Mouse (Mus musculus) embryonic facial prominence, embryonic 14.5 days (tissue): ENCODE measurements around the gene Stk11. TPM values are rescaled to one million over a fixed set of nuclear protein-coding genes. Genes with fewer than 3 reads are reported as not detected.

Experiments used
- ATAC-seq: fragments of 200-750 bp; cut with Nextera tagmentation; 2 replicates; pipeline ENCODE4 v1.8.0; 2017; ENCODE audit warnings: low read depth, moderate number of reproducible peaks, moderate TSS enrichment
- DNase-seq: peaks from one replicate; pipeline ENCODE4 v3.0.0-alpha.2; 2015; ENCODE audit warnings: low spot score
- H3K27ac ChIP-seq: fragments of 300-500 bp; sonication (generic); replicated peaks from 2 replicates; pipeline ENCODE4 v1.5.1; 2014; ENCODE audit warnings: low read depth, mild to moderate bottlenecking, low read length, moderate library complexity
- H3K27me3 ChIP-seq: fragments of 300-500 bp; sonication (generic); replicated peaks from 2 replicates; pipeline ENCODE4 v1.6.1; 2014; ENCODE audit warnings: low read length; ENCODE audit not compliant: control insufficient read depth, insufficient read depth
- H3K36me3 ChIP-seq: fragments of 300-500 bp; sonication (generic); 2 replicates; pipeline ENCODE4 v1.6.1; 2014; ENCODE audit warnings: low read length, mixed read lengths; ENCODE audit not compliant: control insufficient read depth, insufficient read depth
- H3K4me1 ChIP-seq: fragments of 300-500 bp; sonication (generic); 2 replicates; pipeline ENCODE4 v1.6.1; 2014; ENCODE audit warnings: antibody characterized with exemption, low read length; ENCODE audit not compliant: control insufficient read depth, insufficient read depth
- H3K4me2 ChIP-seq: fragments of 300-500 bp; sonication (generic); 2 replicates; pipeline ENCODE4 v1.6.1; 2014; ENCODE audit warnings: low read depth, mild to moderate bottlenecking, low read length, moderate library complexity, mixed read lengths
- H3K4me3 ChIP-seq: fragments of 300-500 bp; sonication (generic); 2 replicates; pipeline ENCODE4 v1.5.1; 2014; ENCODE audit warnings: low read depth, mild to moderate bottlenecking, low read length
- H3K9ac ChIP-seq: fragments of 300-500 bp; sonication (generic); 2 replicates; pipeline ENCODE4 v1.6.1; 2014; ENCODE audit warnings: low read depth, mild to moderate bottlenecking, low read length, moderate library complexity, mixed read lengths
- H3K9me3 ChIP-seq: fragments of 300-500 bp; sonication (generic); 2 replicates; pipeline ENCODE4 v1.6.1; 2016; ENCODE audit warnings: low read length; ENCODE audit not compliant: control insufficient read depth
- WGBS: fragments of 180-500 bp; shearing (Covaris S2); extraction: QIAGEN DNeasy Blood & Tissue Kit; methylation state at CpG from one replicate; pipeline ENCODE4 v1.1.7; 2014; 5-methylcytosine and 5-hydroxymethylcytosine counted together
- polyA plus RNA-seq: library from polyadenylated mRNA; unstranded; fragments of >200 nt; fragmentation: Nextera tagmentation; extraction: Ambion mirVana; gene quantifications from 2 replicates; pipeline ENCODE4 v1.2.1, GENCODE M21; 2014

Gene Stk11
- polyA plus RNA-seq, 1 experiment from 2014 or later = 32.6 TPM

DNA sequence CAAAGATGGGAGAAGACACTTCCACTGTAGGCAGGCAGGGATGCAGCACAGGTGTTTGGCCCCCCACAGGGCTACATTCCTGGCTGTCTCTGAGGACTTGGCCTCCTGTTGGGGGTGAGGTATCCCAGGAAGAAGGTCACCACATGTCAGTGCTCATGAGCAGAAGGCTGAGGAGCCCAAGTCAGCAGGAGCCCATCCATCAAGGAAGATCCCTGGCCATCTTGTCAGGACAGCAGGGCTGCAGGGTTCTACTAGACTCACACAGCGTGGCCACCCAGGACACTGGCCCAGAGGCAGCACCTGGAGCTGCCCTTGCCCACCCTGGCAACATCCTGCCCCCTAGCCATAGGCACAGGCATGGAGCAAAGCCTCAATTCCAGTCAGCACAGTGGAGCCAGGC lies 39.7 kb upstream of the Stk11 start:
- DNase-seq (no peak), ATAC-seq (no peak)
- Histone ChIP-seq H3K9me3 (no peaks in the 10 kb centered on the region), H3K4me3 (no peak overlapping the region), H3K36me3 (peaks cover 27% of the 10 kb centered on the region), H3K4me2 (no peak overlapping the region), H3K4me1 (peaks cover 24% of the 10 kb centered on the region), H3K27me3 (no peaks in the 10 kb centered on the region), H3K9ac (no peak overlapping the region), H3K27ac (peak overlapping the region; percentile 55; the same call in 1 of the 2 replicates)
- WGBS = 60% methylated on average over 1 of the region's 1 CpGs

GRCm38 (mm10) chr10:80076386-80076785 lies 39.2 kb upstream of the Stk11 start:
- Histone ChIP-seq H3K4me3 (no peak overlapping the region), H3K27me3 (no peaks in the 10 kb centered on the region), H3K4me1 (peaks cover 22% of the 10 kb centered on the region), H3K27ac (no peak overlapping the region), H3K4me2 (no peak overlapping the region), H3K9me3 (no peaks in the 10 kb centered on the region), H3K9ac (no peak overlapping the region), H3K36me3 (peaks cover 31% of the 10 kb centered on the region)
- DNase-seq (no peak), ATAC-seq (no peak)
- WGBS = 97% methylated on average over 4 of the region's 4 CpGs

DNA sequence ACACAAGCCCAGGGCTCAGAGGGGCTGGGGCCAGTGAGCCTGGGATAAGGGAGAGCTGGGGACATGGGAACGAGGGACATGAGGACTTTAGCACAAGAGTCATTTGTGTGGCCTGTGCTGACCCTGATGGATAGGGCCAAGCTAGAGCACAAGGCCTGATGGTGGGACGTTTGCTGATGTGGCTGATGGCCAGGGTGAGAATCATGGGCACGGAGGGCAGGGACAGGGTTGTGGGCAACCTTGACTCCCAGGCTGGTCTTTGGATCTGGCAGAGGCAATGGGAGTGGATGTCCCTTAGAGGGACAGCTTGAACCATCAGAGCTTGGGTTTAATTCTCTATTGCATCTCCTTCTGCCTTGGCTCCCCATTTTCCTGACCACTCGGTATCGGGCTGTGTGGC lies 38.3 kb upstream of the Stk11 start:
- Histone ChIP-seq H3K9me3 (no peaks in the 10 kb centered on the region), H3K4me2 (no peak overlapping the region), H3K27me3 (no peaks in the 10 kb centered on the region), H3K4me3 (no peak overlapping the region), H3K4me1 (peaks cover 14% of the 10 kb centered on the region), H3K9ac (no peak overlapping the region), H3K36me3 (peaks cover 41% of the 10 kb centered on the region), H3K27ac (no peak overlapping the region)
- ATAC-seq (no peak), DNase-seq (no peak)
- 84% methylated on average over 5 of the region's 5 CpGs for WGBS

DNA sequence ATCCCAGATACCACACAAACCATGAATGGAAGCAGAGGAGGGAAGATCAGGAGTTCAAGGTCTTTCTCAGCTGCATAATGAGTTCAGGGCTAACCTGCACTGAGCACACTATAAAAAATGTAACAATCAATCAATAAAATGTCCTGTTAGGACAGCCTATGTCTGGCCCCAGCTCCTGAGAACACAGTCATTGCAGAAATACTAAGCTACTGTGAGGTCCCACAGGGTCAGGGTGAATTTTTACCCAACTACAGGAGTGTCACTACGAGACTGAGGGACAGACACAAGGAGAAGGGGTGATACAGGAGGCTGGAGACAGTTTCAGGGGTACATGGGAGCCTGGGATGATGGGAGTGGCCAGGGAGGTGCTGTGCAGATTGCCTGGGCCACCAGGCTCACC lies 37.2 kb upstream of the Stk11 start:
- peaks cover 51% of the 10 kb centered on the region for H3K36me3 ChIP-seq
- no peak overlapping the region for H3K9ac ChIP-seq
- H3K9me3 ChIP-seq = no peaks in the 10 kb centered on the region
- no peak overlapping the region for H3K4me2 ChIP-seq
- peaks cover 12% of the 10 kb centered on the region; the same call in 1 of the 2 replicates for H3K4me1 ChIP-seq
- WGBS = 79% methylated on average over 1 of the region's 1 CpGs
- no peaks in the 10 kb centered on the region for H3K27me3 ChIP-seq
- DNase-seq = no peak
- ATAC-seq = no peak
- no peak overlapping the region for H3K4me3 ChIP-seq
- no peak overlapping the region for H3K27ac ChIP-seq

DNA sequence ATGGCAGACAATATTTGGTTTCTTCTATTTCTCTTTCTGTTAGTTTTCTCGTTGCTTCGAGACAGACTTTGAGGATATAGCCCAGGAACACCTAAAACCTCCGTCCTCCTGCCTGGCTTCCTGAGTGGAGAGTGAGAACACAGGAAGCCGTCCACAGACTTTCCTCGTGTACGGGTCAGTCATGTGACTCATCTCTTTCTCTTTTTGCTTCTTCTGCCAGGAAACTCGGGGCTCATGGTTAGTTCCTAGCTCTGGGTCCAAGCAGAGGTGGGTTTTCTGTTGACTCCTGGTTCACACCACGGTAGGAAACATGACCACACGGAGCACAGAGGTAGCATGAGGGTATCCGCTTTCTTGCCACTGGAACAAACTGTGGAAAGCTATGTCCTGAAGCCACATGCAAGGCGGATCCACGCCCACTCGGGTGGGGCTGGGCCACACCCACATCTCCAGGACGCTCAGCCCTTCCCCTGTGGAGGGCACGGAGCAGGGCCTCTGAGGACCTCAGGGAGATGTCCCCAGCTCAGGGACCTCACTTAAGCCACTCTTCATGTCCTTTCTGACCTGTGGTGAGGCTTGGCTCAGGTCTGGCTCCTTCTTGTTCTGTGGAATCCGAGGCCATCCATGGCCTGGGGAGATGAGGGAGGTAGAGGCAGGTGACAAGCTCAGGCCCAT lies 35.1 kb upstream of the Stk11 start:
- Histone ChIP-seq H3K4me2 (no peak overlapping the region), H3K27me3 (no peaks in the 10 kb centered on the region), H3K4me3 (no peak overlapping the region), H3K9ac (no peak overlapping the region), H3K27ac (no peak overlapping the region), H3K36me3 (peaks cover 66% of the 10 kb centered on the region), H3K4me1 (peaks cover 4% of the 10 kb centered on the region; the same call in 1 of the 2 replicates), H3K9me3 (no peaks in the 10 kb centered on the region)
- 80% methylated on average over 16 of the region's 16 CpGs for whole genome bisulfite sequencing
- ATAC-seq (no peak), DNase-seq (no peak)

DNA sequence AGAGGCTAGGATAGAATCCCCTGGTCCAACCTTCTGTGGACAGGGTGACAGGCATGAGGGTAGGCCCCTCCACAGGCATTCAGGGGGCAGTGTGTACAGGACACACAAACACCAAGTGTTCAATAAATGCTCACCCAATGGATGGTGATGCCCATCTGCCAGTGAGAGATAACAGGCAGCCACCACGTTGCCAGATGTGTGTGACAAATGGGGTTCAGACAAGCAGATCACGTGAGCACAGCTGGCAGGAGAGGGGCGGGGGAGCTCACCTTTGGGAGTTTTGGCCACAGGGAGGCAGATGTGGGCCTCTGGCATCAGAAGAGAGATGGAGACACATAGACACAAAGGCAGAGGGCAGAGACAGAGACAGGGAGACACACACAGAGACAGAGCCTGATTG lies 34.5 kb upstream of the Stk11 start:
- H3K9ac ChIP-seq = no peak overlapping the region
- H3K27me3 ChIP-seq = no peaks in the 10 kb centered on the region
- H3K27ac ChIP-seq = no peak overlapping the region
- peaks cover 68% of the 10 kb centered on the region for H3K36me3 ChIP-seq
- no peaks in the 10 kb centered on the region for H3K4me1 ChIP-seq
- H3K9me3 ChIP-seq = no peaks in the 10 kb centered on the region
- no peak overlapping the region for H3K4me3 ChIP-seq
- 59% methylated on average over 3 of the region's 3 CpGs for whole genome bisulfite sequencing
- ATAC-seq (no peak), DNase-seq (no peak)
- H3K4me2 ChIP-seq = no peak overlapping the region

DNA sequence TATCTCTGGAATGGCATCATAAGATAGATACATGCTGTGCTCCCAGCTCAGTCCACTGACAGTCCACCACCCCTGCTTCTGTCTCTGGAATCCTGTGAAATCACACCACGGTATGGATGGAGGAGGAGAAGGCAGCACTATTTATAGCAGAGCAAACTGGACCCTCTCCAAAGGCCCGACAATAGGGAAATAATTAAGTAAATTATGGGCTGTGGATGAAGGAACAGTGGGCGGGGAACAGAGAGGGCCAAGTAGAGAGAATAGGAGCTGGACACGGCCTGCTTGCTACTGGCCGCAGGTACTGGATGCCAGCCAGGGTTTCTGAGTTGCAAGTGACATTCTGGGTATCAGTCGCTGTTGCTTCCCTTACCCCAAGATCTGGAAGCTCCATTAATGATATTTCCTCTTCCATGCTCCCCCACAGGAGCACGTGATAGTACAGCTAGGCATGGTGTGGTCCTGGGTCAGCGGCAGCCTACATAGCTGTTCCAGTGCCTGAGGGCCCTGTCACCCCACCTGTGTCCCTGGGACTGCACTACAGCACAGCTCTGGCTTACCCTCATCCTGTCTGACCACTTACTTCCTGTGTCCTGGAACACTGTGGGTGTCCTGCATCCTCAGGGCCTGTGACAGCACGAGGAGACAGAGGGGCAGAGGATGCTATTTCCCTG lies 30.7 kb upstream of the Stk11 start:
- WGBS = 70% methylated on average over 8 of the region's 9 CpGs
- Histone ChIP-seq H3K4me2 (no peak overlapping the region), H3K9ac (no peak overlapping the region), H3K9me3 (no peaks in the 10 kb centered on the region), H3K4me3 (no peak overlapping the region), H3K4me1 (no peaks in the 10 kb centered on the region), H3K27ac (0 out of 2 replicates have a peak overlapping the region, but pooled peaks have one; percentile 6), H3K36me3 (peaks cover 51% of the 10 kb centered on the region), H3K27me3 (no peaks in the 10 kb centered on the region)
- DNase-seq = peak; percentile 51
- no peak for ATAC-seq

- Histone ChIP-seq H3K9ac (no peak overlapping the region), H3K4me3 (no peak overlapping the region), H3K4me1 (no peaks in the 10 kb centered on the region), H3K4me2 (no peak overlapping the region), H3K27me3 (no peaks in the 10 kb centered on the region), H3K27ac (no peak overlapping the region), H3K9me3 (no peaks in the 10 kb centered on the region), H3K36me3 (peaks cover 32% of the 10 kb centered on the region)
- DNase-seq (no peak), ATAC-seq (no peak)
- WGBS = 51% methylated on average over 3 of the region's 3 CpGs
These were observed 28.8 kb upstream of the Stk11 start for GRCm38 (mm10) chr10:80086847-80087246.

GRCm38 (mm10) chr10:80087483-80087882 lies 28.1 kb upstream of the Stk11 start:
- DNase-seq = no peak
- no peak for ATAC-seq
- H3K9ac ChIP-seq = no peak overlapping the region

More at GRCm38 (mm10) chr10:80087483-80087882, 28.1 kb upstream of the Stk11 start:
- Histone ChIP-seq H3K4me1 (no peaks in the 10 kb centered on the region), H3K36me3 (peaks cover 26% of the 10 kb centered on the region), H3K27ac (no peak overlapping the region), H3K4me3 (no peak overlapping the region), H3K4me2 (no peak overlapping the region), H3K9me3 (no peaks in the 10 kb centered on the region), H3K27me3 (no peaks in the 10 kb centered on the region)
- 92% methylated on average over 8 of the region's 8 CpGs for WGBS
